Mouse (Mus musculus) neutrophil, adult 5-6 weeks (primary cell): ENCODE results near the gene Gm9573. TPM values are rescaled to one million over a fixed set of nuclear protein-coding genes. Genes with fewer than 3 reads are reported as not detected.

Experiments used
- ATAC-seq: fragments of 151-379, 151-347 bp; 2 replicates; pipeline ENCODE4 v1.8.0; 2017; ENCODE audit warnings: mild to moderate bottlenecking, moderate TSS enrichment; ENCODE audit not compliant: insufficient number of reproducible peaks, poor library complexity, low FRiP score, severe bottlenecking; ENCODE audit errors: extremely low read depth
- total RNA-seq: library from RNA; stranded (forward); fragments of 200-1000 nt; gene quantifications from 2 replicates; pipeline ENCODE4 v1.2.3, GENCODE M21; 2017

Gm9573 gene
- 0.37 and 3.3 TPM in 2 replicates for total RNA-seq

DNA sequence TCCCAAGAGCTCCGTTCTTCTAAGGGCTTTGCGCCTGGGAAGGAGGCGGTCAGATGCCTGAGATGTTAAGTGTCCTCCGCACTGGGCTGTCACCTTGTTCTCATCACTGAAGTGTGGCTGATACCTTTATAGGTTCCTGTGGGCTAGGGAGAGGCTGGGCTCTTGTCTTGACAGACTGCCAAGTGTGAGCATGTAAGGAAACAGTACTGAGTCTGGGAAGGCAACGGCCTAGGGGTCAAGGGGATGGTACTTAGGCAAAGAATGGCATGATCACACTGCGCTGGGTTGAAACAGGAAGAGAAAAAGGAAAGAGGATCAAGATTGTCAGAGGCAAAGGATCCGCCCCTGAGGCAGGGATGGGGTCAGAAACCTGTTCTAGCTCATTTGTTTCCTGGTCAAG, at the start of gene Gm9573:
Gene Gm9573, minus strand, starts transcription at position 101 of the 400 bp plus-strand sequence.
- ATAC-seq, result no peak

DNA sequence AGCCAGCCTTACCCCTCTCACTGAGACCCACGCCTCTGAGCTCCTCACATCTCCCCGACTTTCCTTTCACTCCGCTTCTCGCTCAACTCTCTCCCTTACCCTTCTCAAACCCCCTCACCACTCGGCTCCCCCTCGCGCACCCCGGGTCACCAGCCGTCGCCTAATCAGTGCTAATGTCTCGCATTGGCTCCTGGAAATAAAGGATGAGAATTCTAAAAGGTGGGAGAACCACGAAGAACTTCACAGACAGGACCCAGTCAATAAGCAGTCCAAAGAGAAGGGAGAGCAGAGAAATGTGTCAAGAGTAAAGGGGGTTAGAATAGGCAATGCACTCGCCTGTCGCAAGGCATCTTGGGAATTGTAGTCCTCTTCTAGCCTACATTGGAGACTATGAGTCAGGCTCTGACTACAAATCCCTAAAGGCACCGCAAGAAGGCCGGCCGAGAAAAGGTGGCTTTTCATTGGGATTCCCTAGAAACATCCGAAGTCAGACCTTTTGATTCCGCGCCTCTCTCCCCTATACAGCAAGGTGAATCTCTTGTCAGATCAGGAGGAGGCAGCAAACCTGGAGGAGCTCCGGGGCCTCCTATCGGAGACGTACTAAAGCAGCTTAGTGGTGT, 47.1 kb upstream of the Gm9573 start, which contains the start of gene Gtf2h4:
Gene Gtf2h4, minus strand, starts transcription at position 324 of the 620 bp plus-strand sequence.
- peak; percentile 95 for ATAC-seq

GRCm38 (mm10) chr17:35672527-35672926, 46.1 kb upstream of the Gm9573 start:
- ATAC-seq, result no peak

DNA sequence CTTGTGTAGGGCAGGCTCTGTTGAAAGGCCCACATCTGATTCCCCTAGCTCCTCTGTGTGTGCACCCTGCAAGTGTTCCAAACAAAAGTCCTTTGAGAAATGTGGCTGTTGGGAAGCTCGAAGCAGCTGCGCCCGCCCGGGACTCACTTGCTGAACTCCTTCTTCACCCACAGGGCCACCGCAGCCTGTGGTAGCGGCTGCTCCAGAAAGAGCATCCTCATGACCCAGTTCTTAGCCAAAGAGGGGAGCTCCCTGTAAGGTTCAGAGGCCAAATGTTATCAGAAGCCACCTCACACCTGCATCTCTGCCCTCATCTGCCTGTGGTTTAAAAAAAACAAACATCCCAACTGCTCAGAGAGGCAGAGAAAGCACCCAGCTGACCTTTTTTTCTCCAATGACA, 45.4 kb upstream of the Gm9573 start:
- ATAC-seq, result no peak

DNA sequence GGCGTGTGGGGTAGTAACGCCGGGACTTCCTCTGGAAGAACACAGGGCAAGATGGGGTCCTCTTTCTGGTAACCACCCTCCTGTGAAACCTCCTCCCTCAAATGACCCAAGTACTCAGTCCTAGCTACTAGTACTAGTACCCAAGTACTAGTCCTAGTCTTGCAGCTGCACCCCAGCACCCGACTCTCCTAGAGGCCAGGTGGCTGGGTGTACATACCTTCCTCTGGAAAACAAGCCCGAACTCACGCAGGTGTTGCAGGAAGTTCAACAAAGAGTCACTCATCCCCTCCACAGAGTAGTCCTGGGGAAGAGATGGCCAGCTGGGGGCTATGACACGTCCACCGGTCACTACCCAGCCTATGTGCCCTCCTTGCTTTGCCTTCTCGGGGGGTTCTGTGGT, 43.3 kb upstream of the Gm9573 start:
- no peak for ATAC-seq

DNA sequence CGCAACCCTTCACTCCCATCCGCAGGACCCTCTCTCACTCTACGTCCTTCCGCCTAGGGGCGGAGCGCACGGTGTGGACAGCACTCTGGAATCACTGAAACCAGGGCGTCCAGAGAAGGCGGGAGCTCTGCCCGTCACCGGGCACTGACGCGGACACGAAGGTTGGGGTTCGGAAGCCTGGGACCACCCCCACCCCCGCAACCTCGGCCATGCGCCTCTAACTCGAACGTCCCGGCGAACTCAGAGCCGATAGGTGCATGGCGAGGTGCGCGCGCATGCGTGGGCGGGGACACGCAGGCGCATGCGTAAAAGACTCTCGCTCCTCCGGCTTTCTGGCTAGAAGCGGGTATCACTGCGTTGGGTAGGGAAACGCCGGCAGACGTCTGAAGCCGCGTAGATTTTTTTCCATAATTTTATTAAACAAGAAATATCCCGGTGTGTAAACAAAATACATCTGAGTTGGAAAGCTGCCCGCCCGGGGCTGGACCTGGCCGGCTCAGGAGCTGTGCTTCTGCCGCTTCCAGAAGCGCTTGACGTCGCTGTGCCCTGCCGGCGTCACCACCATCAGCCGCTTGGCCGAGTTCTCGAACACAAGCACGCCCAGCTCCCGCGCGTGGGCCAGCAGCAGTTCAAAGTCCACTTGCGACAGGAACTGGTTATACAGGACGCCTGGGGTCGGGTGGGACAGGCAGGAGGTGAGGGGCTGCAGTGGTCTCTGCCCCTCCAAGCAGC, 41.1 kb upstream of the Gm9573 start, which contains the start of gene Vars2:
Gene Vars2, minus strand, starts transcription at position 259 of the 732 bp plus-strand sequence.
- peak; percentile 62 for ATAC-seq

DNA sequence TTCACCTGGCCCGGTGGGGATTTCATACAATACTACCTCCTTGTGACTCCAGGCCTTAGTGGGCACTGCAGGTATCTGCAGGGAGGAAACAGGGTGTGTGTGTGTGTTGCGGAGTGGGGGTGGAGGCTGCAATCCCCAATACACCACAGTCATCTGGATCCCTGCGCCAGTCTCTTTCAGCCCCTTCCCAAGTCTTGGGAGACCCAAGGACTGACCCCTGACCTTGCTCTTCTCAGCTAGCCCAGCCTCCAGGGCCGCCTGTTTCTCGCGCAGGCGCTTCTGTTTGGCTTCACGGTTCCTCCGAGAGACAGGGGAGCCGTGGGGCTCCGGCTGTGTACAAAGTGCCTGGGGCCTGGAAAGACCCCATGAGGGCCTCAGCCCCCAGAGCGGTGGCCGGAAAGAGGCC, 40.4 kb upstream of the Gm9573 start:
- no peak for ATAC-seq

DNA sequence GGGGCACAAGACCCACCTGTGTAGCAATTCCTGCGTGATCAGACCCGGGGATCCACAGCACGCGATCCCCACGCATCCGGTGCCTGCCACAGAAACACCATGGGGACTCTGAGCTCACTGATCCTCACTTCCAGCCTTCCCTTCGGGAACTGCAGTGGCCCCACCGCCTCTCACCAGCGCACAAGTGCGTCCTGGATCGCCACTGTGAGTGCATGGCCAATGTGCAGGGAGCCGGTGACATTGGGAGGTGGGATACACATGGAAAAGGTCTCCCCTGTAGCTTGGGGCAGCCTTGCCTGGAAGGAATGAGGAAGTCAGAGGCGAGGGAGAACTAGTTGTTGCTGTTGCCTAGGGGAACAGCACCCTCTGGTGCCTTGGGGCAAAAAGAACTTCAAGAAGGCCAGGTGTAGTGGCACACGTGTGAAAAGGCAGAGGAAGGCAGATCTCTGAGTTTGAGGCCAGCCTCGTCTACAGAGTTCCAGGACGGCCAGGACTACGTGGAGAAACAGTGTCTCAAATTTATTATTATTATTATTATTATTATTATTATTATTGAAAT, 39.6 kb upstream of the Gm9573 start:
- peak; percentile 34; the same call in 1 of the 2 replicates for ATAC-seq

- no peak for ATAC-seq
Observed at GRCm38 (mm10) chr17:35653086-35653485, 26.6 kb upstream of the Gm9573 start.

GRCm38 (mm10) chr17:35649429-35649828, 23.0 kb upstream of the Gm9573 start:
- ATAC-seq, result no peak

DNA sequence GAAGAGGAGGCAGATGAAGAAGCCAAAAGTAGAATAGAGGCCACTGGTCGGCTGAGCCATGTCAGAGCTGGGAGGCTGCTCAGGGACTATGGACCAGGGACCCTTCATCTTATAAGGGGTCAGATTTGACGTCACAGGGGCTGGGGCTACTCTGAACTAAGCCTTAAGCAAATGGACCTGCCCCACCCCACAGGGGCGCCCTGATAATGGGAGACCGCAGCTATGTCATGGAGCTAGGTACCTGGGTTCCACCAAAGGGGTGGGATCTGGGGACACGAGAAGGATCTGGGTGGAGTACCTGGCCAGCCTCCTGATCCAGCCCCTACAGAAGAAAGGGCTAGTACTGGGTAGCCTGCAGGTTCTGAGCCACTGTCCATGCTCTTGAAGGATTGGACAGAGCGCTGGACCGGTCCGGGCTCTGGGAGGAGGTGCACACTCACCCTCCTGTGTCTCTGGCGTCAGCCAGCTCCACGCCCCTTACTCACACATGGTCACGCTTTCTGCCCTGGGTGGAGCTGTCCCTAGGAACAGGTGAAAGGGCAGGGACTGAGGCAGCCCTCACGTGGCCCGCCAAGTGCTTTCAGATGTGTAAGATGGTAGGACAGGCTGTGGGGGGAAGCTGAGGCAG, 17.3 kb upstream of the Gm9573 start, which contains the start of gene Mucl3:
Gene Mucl3, minus strand, starts transcription at position 87 of the 628 bp plus-strand sequence.
- no peak for ATAC-seq

DNA sequence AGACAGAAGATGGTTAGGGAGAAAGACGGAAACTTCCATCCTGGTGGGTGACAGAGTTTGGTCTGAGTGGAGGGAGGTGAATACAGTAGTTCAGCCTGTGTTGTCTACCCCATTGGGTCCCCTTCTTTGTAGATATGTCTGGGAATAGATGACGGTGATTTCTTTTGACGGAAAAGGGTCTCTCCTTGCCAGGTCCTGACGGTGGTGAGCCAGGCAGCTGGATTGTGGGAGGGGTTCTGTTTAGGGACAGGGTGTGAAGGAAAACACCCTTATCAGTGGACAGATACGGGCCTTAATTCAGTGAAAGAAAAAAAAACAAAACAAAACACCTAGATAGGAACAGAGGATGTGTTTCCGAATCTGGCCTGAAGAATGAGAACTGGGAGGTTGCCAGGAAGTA, 12.9 kb upstream of the Gm9573 start:
- ATAC-seq, result no peak

- no peak for ATAC-seq
Observed at GRCm38 (mm10) chr17:35638475-35639190, 12.2 kb upstream of the Gm9573 start.

- no peak for ATAC-seq
Observed at GRCm38 (mm10) chr17:35636363-35636762, 9.9 kb upstream of the Gm9573 start.

DNA sequence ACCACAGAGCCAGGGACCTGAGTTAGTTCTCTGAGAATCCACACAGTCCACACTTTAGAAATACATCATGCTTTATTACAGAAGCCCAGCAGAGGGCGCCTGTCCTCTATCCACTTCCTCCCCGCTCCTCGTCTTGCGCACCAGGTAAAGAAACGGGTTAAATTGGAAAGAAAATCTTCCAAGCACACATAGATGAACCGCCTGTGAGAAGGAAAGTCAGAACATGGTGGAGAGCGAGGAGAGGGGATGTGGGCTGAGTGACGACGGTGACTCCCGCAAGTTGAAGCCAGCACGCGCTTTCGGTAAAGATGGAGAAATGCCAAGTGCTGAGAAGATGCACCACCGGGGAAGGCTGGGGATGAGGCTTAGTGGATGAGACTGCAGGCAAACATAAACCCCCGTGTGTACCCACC, 9.3 kb upstream of the Gm9573 start:
- peak; percentile 39; the same call in 1 of the 2 replicates for ATAC-seq

GRCm38 (mm10) chr17:35635202-35635601, 8.8 kb upstream of the Gm9573 start:
- no peak for ATAC-seq

- ATAC-seq, result no peak
Observed at GRCm38 (mm10) chr17:35633992-35634391, 7.6 kb upstream of the Gm9573 start.

- no peak for ATAC-seq
Observed at GRCm38 (mm10) chr17:35617127-35617526, 9.3 kb downstream of the Gm9573 start.
